Comparison of ENCODE assay signal across 8 mouse cellular contexts in the genomic region with DNA sequence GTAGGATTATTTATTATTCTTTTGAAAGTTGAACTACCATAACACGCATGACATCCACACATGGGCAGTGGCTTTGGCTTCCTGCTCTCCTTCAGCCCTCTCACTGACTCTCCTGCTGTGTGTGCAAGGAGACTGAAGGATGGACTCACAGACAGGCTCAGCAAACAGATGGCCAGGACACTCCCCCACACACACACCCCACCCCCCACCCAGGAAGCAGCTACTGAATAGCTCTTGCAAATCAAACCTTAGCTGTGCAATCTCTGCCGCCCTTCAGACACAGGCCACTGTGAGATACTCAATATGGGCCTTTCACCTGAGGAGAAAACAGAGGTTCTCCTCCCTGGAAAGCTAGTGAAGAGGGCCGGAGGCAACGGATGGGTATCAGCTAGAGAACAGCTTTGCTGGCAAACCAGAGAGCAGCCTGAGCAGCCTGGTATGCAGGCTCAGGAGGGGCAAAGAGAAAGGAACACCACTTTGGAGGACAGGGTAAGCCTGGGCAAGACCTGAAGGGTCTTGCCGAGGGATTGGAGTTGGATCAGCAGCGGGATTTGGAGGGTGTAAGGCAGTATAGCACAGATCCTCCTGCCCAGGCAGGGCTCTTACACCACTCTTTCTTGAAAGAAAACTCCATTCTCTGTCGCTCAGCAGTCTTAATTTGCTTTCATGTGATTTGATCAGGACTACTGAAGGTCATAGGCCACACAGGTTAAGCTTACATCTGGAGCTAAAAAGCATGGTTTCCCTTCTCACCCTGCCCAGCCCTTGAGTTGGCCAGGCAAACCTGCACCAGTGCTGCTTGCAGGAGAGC. TPM values are rescaled to one million over a fixed set of nuclear protein-coding genes. Genes with fewer than 3 reads are reported as not detected.
A peak's percentile ranks its signal among the peaks of the same experiment; 100 is the strongest.
DNase-seq lines count a peak whose midpoint lies in the region; ATAC-seq and TF ChIP-seq lines count a peak whose summit lies in the region.
"Had no signal": no experiment of that assay in that cellular context is flagged by ENCODE, and none has a peak within 500 bp of the region (broad histone marks: within the 10 kb centered on the region; RNA-seq: fewer than 3 reads in every experiment).

No protein-coding gene starts in this region.

- ATAC-seq in forebrain, embryonic 13.5 days = no peak
- ATAC-seq in midbrain, embryonic 12.5 days (ENCODE audit: low FRiP score, low read depth) = no peak

- intact Hi-C loops in heart, postnatal 25 days (cut with DNase I) = loop anchor here (5.0 kb wide), 1 partner anchor 94 kb away; no protein-coding TSS in a partner anchor

- no peaks in the 10 kb centered on the region for H3K27me3 ChIP-seq in C2C12 (ENCODE audit: control insufficient read depth, insufficient read depth, insufficient read length)
- H3K27me3 ChIP-seq in forebrain, embryonic 13.5 days = 0 out of 2 replicates have a peak, but pooled peaks cover 8% of the 10 kb centered on the region
- H3K27me3 ChIP-seq in midbrain, embryonic 12.5 days = peaks cover 7% of the 10 kb centered on the region; the same call in 1 of the 2 replicates

- 25% methylated on average over 7 of the region's 7 CpGs for WGBS in forebrain, embryonic 13.5 days
- 8% methylated on average over 7 of the region's 7 CpGs for WGBS in midbrain, embryonic 12.5 days

- no peaks in the 10 kb centered on the region for H3K9me3 ChIP-seq in ES-E14 (ENCODE audit: control insufficient read depth, insufficient read depth, low read depth, low read length)
- H3K9me3 ChIP-seq in forebrain, embryonic 13.5 days (replicated peaks) = no peaks in the 10 kb centered on the region
- H3K9me3 ChIP-seq in midbrain, embryonic 12.5 days = no peaks in the 10 kb centered on the region

- H3K4me3 ChIP-seq in C2C12 (ENCODE audit: insufficient read depth, poor library complexity, severe bottlenecking) = peak overlapping the region; percentile 12
- H3K4me3 ChIP-seq in ES-E14 (ENCODE audit: insufficient read depth in 1 of 2, low read depth in 1 of 2, low read length in 2 of 2, poor library complexity in 1 of 2, severe bottlenecking in 1 of 2) = peak overlapping the region; percentile 88 to 90
- H3K4me3 ChIP-seq in forebrain, embryonic 13.5 days = peak overlapping the region; percentile 88
- peak overlapping the region; percentile 78 for H3K4me3 ChIP-seq in midbrain, embryonic 12.5 days

- peak overlapping the region; percentile 63 for H3K9ac ChIP-seq in ES-E14 (ENCODE audit: insufficient read depth, low read depth, low read length, poor library complexity, severe bottlenecking)
- peak overlapping the region; percentile 97 for H3K9ac ChIP-seq in forebrain, embryonic 13.5 days
- peak overlapping the region; percentile 93 for H3K9ac ChIP-seq in midbrain, embryonic 12.5 days (replicated peaks)

- no peak overlapping the region for H3ac ChIP-seq in C2C12 (ENCODE audit: control insufficient read depth, insufficient read length, low read depth)

- H3K79me3 ChIP-seq in C2C12 (ENCODE audit: low read depth) = peaks cover 23% of the 10 kb centered on the region

- peaks cover 5 to 19% of the 10 kb centered on the region in 2 experiments for H3K4me1 ChIP-seq in ES-E14 (ENCODE audit: control insufficient read depth in 2 of 2, insufficient read depth in 2 of 2, low read length in 2 of 2, poor library complexity in 1 of 2)
- H3K4me1 ChIP-seq in forebrain, embryonic 13.5 days = peaks cover 66% of the 10 kb centered on the region
- peaks cover 70% of the 10 kb centered on the region for H3K4me1 ChIP-seq in midbrain, embryonic 12.5 days

- peaks cover 73% of the 10 kb centered on the region for H3K79me2 ChIP-seq in C2C12 (ENCODE audit: control insufficient read depth, insufficient read depth)

- no peak for DNase-seq in ES-E14 (ENCODE audit: low read depth, low spot score)
- DNase-seq in spleen, postnatal 4 days (ENCODE audit: low spot score in 2 of 2) = no peak
- DNase-seq in spleen, postnatal 36 days (ENCODE audit: low spot score in 2 of 2) = no peak
- no peak for DNase-seq in heart, postnatal 25 days (ENCODE audit: low spot score)

- peak overlapping the region; percentile 79 for H3K4me2 ChIP-seq in forebrain, embryonic 13.5 days
- peak overlapping the region; percentile 80 for H3K4me2 ChIP-seq in midbrain, embryonic 12.5 days (replicated peaks)

- no peak for TF ChIP-seq CTCF in C2C12 (IDR thresholded peaks at IDR 0.05; ENCODE audit: control insufficient read depth, insufficient read depth, insufficient read length)

- in situ Hi-C loops in ES-E14 (cut with MboI; ENCODE audit: low sequenced_read_pairs in 2 of 2, unreplicated experiment in 2 of 2) = no loop called here

- H3K27ac ChIP-seq in ES-E14 (ENCODE audit: insufficient read depth, low read depth, low read length, poor library complexity, severe bottlenecking) = peak overlapping the region; percentile 35; the same call in 1 of the 2 replicates
- H3K27ac ChIP-seq in forebrain, embryonic 13.5 days = peak overlapping the region; percentile 32; the same call in 1 of the 2 replicates
- peak overlapping the region; percentile 70 for H3K27ac ChIP-seq in midbrain, embryonic 12.5 days (replicated peaks)

- H3K36me3 ChIP-seq in C2C12 (ENCODE audit: control insufficient read depth, insufficient read depth) (no peaks in the 10 kb centered on the region), ES-E14 (ENCODE audit: control insufficient read depth, insufficient read depth, low read length, poor library complexity, severe bottlenecking) (peaks cover 4% of the 10 kb centered on the region)
- H3K36me3 ChIP-seq in forebrain, embryonic 13.5 days (ENCODE audit: poor library complexity, severe bottlenecking) = no peaks in the 10 kb centered on the region
- no peaks in the 10 kb centered on the region for H3K36me3 ChIP-seq in midbrain, embryonic 12.5 days

TF ChIP-seq in C2C12, 6 proteins besides CTCF, POLR2A, EP300 and RAD21:
- TF ChIP-seq MYOG (IDR thresholded peaks at IDR 0.05; ENCODE audit: control insufficient read depth, extremely low read depth, insufficient read length) (no peak), USF1 (IDR thresholded peaks at IDR 0.05; ENCODE audit: low read depth) (no peak), FOSL1 (IDR thresholded peaks at IDR 0.05; ENCODE audit: insufficient read depth, low read length, poor library complexity, severe bottlenecking) (no peak), CEBPB (IDR thresholded peaks at IDR 0.05; ENCODE audit: low read depth) (no peak), MYOD1 (IDR thresholded peaks at IDR 0.05; ENCODE audit: control insufficient read depth, insufficient read length, low read depth) (no peak), MAX (IDR thresholded peaks at IDR 0.05) (no peak)

TF ChIP-seq in ES-E14, 5 proteins besides CTCF, POLR2A, EP300 and RAD21:
- TF ChIP-seq MAFK (IDR thresholded peaks at IDR 0.05; ENCODE audit: insufficient read depth, low read depth, low read length) = no peak
- no peak for TF ChIP-seq CHD2 (IDR thresholded peaks at IDR 0.05; ENCODE audit: low read depth, low read length)
- no peak for TF ChIP-seq ZC3H11A (IDR thresholded peaks at IDR 0.05; ENCODE audit: borderline replicate concordance, low read depth, low read length)
- TF ChIP-seq ZNF384 (IDR thresholded peaks at IDR 0.05; ENCODE audit: low read depth, low read length) = no peak
- TF ChIP-seq HCFC1 (IDR thresholded peaks at IDR 0.05; ENCODE audit: borderline replicate concordance, insufficient read depth, low read length) = no peak

RNA-seq across cellular contexts. Expression of a gene that starts 3.1 kb away (rescaled TPM):
- 15.1 TPM for polyA plus RNA-seq in C2C12 (2012; fragmentation: generic; extraction: Trizol)
- 75.8 and 104 TPM in 2 replicates for total RNA-seq in ES-E14 (2012; rRNA removed)
- polyA plus RNA-seq in forebrain, embryonic 13.5 days (2015; fragmentation: Nextera tagmentation; extraction: Ambion mirVana) = 33.0 and 33.9 TPM in 2 replicates
- 72.5 and 91.2 TPM in 2 replicates for polyA plus RNA-seq in midbrain, embryonic 12.5 days (2016; fragmentation: Nextera tagmentation; extraction: Ambion mirVana)
- 1 to 10 TPM; 4.2 to 6.0 TPM for total RNA-seq in heart, postnatal 25 days (2021)
- total RNA-seq: hematopoietic stem cell, adult 5-6 weeks had no signal

Comparison
In these comparisons a context has a peak if more than half of its experiments do, and no peak if none do; other contexts are left out.
1. H3K4me3 ChIP-seq: peak in every context shown above with its lines; median percentile 89 in ES-E14; 88 in forebrain, embryonic 13.5 days; 78 in midbrain, embryonic 12.5 days; 12 in C2C12.